Mouse (Mus musculus) gastrocnemius, postnatal 36 days (tissue): ENCODE data around the gene Slc8a3. TPM values are rescaled to one million over a fixed set of nuclear protein-coding genes. Genes with fewer than 3 reads are reported as not detected.

ENCODE experiments used
- DNase-seq, 2 experiments: peaks; one replicate each; pipeline ENCODE4 v3.0.0; 2022
- intact Hi-C: fragments of 180-260 bp; cut with DNase I; formaldehyde crosslinking; loops from one replicate; pipeline ENCODE4 v1.15.1; 2025
- total RNA-seq, 2 experiments: library from RNA; stranded (reverse); gene quantifications; 2 replicates each; pipeline ENCODE4 v1.2.3; 2021

Gene Slc8a3
- total RNA-seq, 2 experiments from 2014 or later = 21.7 to 30.7 TPM

GRCm38 (mm10) chr12:81244492-81244891 is 88.5 kb downstream of the Slc8a3 start:
- peak; percentile 42 to 56 for DNase-seq
- intact Hi-C loops = loop anchor here (2.0 kb wide), 1 partner anchor 88 kb away; the partner anchor contains the start of gene Slc8a3

GRCm38 (mm10) chr12:81241676-81242075 is 91.3 kb downstream of the Slc8a3 start:
- intact Hi-C loops = no loop called here
- no peak for DNase-seq

GRCm38 (mm10) chr12:81241096-81241495 is 91.9 kb downstream of the Slc8a3 start:
- intact Hi-C loops = no loop called here
- no peak for DNase-seq

- intact Hi-C loops = no loop called here
- DNase-seq = no peak
These were observed 95.8 kb downstream of the Slc8a3 start for GRCm38 (mm10) chr12:81237158-81237557.

- no peak for DNase-seq
- intact Hi-C loops = no loop called here
These were observed 97.3 kb downstream of the Slc8a3 start for GRCm38 (mm10) chr12:81235456-81236330.

GRCm38 (mm10) chr12:81233746-81234380 is 99.1 kb downstream of the Slc8a3 start:
- no peak for DNase-seq
- intact Hi-C loops = no loop called here

- intact Hi-C loops = no loop called here
- DNase-seq = no peak
These were observed 105.1 kb downstream of the Slc8a3 start for GRCm38 (mm10) chr12:81227767-81228460.

GRCm38 (mm10) chr12:81226590-81226989 is 106.4 kb downstream of the Slc8a3 start:
- DNase-seq = no peak

GRCm38 (mm10) chr12:81225966-81226577 is 106.9 kb downstream of the Slc8a3 start:
- intact Hi-C loops = no loop called here

More at GRCm38 (mm10) chr12:81226590-81226989, 106.4 kb downstream of the Slc8a3 start:
- intact Hi-C loops = no loop called here

GRCm38 (mm10) chr12:81224843-81225242 is 108.1 kb downstream of the Slc8a3 start:
- intact Hi-C loops = no loop called here
- DNase-seq = no peak

More at GRCm38 (mm10) chr12:81225966-81226577, 106.9 kb downstream of the Slc8a3 start:
- DNase-seq = no peak

- DNase-seq = no peak
- intact Hi-C loops = no loop called here
These were observed 109.7 kb downstream of the Slc8a3 start for GRCm38 (mm10) chr12:81223276-81223675.

- no peak for DNase-seq
- intact Hi-C loops = no loop called here
These were observed 113.6 kb downstream of the Slc8a3 start for GRCm38 (mm10) chr12:81219339-81219738.

- intact Hi-C loops = no loop called here
These were observed 124.4 kb downstream of the Slc8a3 start for GRCm38 (mm10) chr12:81208559-81208958.

GRCm38 (mm10) chr12:81205619-81206560 is 127.1 kb downstream of the Slc8a3 start:
- DNase-seq = no peak
- intact Hi-C loops = no loop called here

More at GRCm38 (mm10) chr12:81208559-81208958, 124.4 kb downstream of the Slc8a3 start:
- DNase-seq = no peak

- intact Hi-C loops = no loop called here
- no peak for DNase-seq
These were observed 129.8 kb downstream of the Slc8a3 start for GRCm38 (mm10) chr12:81203226-81203625.

- DNase-seq = peak; percentile 41 to 45
- intact Hi-C loops = loop anchor here (1.0 to 5.0 kb wide), 2 partner anchors 133 to 203 kb away; partner anchors contain the start of gene Slc8a3
These were observed 133.6 kb downstream of the Slc8a3 start for GRCm38 (mm10) chr12:81199280-81199955.

GRCm38 (mm10) chr12:81197468-81198075 is 135.4 kb downstream of the Slc8a3 start:
- DNase-seq = no peak
- intact Hi-C loops = loop anchor here (5.0 kb wide), 1 partner anchor 135 kb away; the partner anchor contains the start of gene Slc8a3

GRCm38 (mm10) chr12:81193968-81194367 is 139.0 kb downstream of the Slc8a3 start:
- DNase-seq = no peak
- intact Hi-C loops = no loop called here
